Mouse (Mus musculus): ENCODE measurements at regions not wholly inside any gene's neighbourhood (a gene's known extent, or its start where the extent isn't known, plus 50 kb on each side); places are given as distances from the start of the nearest gene placed in this dataset.
A peak's percentile ranks its signal among the peaks of the same experiment; 100 is the strongest.

DNA sequence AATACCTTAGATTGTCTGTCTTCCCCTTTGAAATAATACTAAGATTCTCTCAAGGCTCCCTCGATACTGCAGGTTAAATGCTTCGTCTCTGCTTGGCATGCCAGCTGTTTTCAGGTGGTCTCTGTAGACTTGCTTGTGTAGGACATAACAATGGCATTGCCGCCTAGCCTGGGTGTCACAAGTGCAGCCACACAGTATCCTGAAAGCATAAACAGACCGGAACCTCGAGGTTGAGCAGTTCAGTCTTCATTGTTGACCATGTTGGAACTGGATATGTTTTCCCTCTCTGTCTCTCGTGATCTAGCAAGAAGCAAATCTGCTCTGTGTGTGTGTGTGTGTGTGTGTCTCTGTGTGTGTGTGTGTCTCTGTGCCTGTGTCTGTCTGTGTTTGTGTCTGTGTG, 675.4 kb upstream of the Tmem132c start:
- DNase-seq (ENCODE audit: extremely low spot score), result no peak

DNA sequence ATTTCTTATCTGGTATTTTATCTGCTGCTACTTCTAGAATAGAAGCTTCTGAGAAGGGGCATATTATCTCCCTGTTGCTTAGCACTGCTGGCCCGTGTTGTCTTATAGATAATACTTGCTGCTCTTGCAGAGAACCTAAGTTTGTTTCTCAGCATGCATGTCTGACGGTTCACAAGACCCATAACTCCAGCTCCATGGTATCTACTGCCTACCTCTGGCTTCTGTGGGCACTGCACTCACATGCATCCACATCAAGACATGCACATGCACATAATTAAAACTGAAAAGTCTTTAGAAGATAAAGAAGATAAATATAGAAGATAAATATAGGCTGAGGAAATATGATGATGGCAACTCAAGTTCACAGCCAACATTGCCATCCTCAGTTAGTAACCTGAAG, 667.8 kb upstream of the Tmem132c start:
- DNase-seq (ENCODE audit: extremely low spot score), result no peak

DNA sequence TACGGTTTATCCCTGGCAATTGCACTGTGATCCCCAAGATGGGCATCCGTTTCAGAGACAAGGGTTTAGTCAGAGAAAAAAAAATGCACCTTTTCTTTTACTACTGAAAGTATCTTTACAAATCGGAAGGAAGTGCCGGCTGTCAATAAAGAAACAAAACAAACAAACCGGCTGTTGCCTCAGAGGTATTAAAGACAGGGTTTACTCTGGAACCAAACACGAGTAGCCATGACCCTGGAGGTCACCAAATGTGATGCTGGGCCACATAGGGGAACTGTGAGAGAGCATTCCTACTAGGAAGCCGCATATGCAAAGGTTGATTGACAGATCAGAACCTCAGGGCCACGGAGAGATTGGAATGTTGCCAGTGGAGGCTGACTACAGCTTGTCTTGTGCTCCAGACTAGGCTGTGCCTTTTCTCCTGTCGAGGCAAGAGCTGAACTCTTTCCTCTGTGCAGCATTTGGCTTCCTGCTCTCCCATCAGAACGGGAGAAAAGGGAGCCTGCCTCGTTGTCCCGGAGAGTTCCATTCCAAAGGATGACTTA, 643.8 kb upstream of the Tmem132c start:
- DNase-seq (ENCODE audit: extremely low spot score), result peak; percentile 2

DNA sequence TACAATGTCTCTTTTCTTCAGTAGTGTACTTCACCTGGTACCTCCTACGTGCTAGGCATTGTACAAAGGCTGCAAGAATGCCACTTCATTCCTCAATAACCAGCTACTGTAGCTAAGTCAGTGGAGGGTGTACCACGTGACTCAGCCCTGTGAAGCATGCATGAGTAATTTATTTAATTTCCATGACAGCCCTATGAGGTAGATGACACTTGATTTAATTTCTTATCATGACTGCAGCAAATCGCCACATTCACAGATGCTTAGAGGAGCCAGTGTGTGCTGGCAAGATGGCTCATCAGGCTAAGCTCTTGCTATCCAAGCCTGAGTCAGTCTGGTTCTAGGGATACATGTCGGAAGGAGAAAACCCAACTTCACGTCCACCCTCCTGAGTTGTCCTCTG, 642.0 kb upstream of the Tmem132c start:
- DNase-seq (ENCODE audit: extremely low spot score), result no peak

DNA sequence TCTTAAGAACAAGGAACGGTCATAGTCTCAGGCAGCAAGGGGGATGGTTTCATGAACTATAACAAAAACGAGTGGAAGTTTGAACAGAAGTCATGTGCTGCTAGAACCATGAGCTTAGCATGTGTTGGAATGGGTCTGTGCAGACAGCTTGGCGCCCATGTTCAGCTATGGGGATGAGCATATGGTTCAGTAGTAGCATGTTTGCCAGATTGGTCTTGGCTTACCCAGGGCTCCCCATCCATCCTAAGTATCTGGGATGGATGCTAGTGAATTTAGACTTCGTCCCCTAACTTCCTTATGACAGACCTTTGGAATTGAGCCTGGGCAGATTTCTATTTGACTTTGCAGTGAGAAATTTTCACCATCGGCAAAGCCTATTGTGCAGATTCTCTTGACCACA, 634.9 kb upstream of the Tmem132c start:
- DNase-seq (ENCODE audit: extremely low spot score), result no peak

DNA sequence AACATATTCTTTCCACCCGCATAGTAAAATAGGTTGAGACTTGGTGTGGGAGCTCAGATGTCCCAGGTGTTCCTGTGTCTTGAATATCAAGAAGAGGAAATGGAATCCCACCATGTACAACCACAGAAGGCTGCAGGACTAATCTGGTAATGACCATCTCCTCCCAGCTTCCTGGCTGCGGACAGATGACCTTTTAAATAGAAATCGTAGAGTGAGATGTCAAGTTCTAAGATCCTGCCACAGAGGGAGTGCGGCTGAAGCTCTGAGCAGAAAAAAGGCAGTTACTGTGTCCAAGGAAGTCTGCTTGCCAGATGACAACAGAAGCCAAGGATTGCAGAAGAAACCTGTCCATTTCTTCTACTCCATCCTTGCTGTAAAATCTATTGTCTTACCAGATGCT, 629.0 kb upstream of the Tmem132c start:
- no peak for DNase-seq (ENCODE audit: extremely low spot score)

DNA sequence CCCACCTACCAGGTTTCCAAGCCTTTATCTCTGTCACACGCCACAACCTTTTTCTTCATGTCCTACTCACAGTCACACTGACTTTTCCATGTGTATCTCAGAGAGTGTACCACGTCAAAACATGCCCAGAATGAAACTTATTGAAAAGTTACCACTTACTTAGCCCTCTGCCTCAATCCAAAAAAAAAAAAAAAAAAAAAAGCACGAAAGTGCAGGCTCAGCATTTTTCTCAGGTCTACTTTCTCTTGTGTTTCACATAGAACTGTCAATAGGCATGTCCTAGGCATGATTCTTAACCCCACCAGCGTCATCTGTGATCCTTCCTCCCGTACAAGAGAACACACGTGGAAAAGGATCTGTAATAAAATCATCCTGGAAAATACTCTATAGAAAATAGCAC, 619.1 kb upstream of the Tmem132c start:
- no peak for DNase-seq (ENCODE audit: extremely low spot score)

DNA sequence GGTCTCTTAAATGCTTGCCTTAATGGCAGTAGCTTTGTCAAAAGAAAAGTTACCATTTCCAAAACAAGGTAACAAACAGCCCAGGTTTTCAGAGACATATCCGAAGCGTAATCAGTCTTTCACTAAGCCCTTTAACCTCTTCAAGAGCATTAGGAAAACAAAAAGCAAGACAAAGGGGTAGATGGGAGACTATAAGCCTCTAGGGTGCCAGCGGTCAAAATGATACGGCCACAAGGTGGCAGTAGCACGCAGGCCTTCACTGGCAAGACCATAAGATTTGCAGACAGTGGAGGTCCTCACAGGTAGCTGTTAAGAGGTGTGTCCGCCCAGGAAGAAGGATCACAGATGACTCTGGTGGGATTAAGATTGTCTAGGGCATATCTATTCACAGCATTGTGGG, 618.4 kb upstream of the Tmem132c start:
- peak; percentile 51 for DNase-seq (ENCODE audit: extremely low spot score)

DNA sequence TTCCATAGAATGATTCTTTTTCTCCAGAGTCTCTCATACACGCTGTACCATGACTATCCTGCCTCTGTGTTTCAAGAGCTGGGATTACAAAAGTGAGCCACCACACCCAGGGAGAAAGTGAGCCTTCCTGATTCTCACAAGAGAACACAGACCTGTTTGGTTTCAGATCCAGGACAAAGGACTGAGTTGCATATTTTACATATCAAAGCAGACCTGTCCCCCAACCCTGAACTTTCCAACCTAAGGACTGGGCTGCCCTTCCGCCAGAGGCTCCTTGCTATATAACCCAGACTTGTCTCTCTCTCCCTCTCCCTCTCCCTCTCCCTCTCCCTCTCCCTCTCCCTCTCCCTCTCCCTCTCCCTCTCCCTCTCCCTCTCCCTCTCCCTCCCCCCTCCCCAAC, 611.8 kb upstream of the Tmem132c start:
- no peak for DNase-seq (ENCODE audit: extremely low spot score)

DNA sequence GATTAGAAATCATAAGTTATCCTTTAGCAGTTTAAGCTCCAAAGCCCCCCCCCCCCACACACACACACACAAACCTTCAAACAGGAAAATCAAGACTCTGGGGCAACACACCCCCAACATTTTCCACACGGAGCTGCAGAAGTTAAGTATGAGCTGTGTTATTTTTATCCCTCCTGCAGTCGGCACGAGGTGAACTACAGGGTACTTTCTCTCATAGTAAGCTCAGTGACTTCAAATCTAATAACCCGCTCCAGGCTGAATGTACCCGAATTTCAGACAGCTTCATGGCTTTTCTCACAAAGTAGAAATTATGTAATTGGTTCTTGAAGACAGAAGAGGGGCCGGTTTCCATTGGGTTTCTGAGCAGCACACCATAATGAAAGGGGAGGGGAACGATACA, 591.2 kb upstream of the Tmem132c start:
- DNase-seq (ENCODE audit: extremely low spot score), result no peak

DNA sequence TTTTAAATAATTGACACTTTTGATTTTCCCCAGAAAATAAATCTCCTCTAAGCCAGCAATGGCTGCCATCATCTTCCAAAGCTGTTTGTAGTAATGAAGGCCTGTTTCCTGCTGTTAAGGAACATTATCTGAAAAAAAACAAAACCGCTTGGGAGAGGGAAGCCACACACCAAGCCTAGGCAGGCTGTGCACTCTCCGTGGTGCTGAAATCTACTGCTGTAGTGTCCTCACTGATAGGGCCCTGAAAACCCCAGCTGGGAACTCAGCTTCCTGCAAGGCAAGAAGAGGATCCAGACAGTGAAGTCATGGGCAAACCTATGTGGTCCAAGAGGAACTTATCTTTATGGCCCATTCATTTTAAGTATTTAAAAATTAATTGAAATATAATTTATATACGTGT, 590.2 kb upstream of the Tmem132c start:
- peak; percentile 58 for DNase-seq (ENCODE audit: extremely low spot score)

DNA sequence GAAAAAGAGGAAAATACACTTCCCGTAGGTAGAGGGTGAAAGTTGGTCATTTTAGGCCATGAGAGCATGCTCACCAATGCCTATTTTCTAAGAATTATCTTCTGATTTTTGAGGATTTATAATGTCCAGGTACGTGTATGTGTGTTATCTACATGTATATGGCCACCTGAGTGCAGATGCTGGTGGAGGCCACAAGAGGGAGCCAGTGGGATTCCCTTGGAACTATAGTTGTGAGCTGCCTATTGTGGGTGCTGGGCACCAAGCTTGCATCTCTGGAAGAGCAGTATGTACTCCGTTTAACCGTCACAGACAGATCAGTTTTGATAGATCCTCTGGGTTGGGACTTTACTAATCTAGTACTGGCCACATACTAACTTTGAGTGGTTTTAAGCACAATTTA, 579.0 kb upstream of the Tmem132c start:
- DNase-seq (ENCODE audit: extremely low spot score), result no peak

DNA sequence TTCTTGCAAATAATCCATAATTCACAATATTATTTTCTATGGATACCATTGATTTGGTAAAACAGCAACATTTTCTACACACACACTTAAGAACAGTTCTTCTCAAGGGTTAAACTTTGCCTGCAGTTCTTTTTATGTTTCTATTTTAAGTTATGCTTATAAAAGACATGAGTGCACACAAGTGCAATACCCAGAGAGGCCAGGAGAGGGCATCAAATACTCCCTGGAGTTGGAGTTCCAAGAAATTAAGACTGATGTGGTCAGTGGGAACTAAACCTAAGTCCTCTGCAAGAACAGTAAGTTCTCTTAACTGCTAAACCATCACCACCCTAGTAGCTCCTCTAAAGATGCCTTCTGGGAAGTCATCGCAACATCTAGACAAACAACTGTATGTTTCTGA, 570.5 kb upstream of the Tmem132c start:
- DNase-seq (ENCODE audit: extremely low spot score), result peak; percentile 51

DNA sequence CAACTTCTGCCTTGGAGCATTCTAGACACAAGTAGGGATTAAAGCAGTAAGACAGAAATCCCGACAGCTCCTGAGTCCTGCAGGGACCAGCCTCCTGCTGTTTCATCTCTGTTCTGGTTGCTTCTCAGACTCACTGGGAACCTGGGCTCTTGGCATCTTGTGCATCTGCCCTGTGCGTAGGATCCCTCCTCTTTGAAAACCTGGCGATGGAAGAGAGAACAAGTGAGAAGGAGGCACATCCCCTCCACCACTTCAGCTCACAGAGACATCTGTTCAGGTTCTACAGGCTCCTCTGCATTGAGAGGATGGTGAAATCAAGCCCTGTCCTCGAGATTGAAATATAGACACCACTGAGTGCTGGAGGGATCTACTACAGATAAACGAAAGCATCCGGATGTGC, 561.3 kb upstream of the Tmem132c start:
- no peak for DNase-seq (ENCODE audit: extremely low spot score)

DNA sequence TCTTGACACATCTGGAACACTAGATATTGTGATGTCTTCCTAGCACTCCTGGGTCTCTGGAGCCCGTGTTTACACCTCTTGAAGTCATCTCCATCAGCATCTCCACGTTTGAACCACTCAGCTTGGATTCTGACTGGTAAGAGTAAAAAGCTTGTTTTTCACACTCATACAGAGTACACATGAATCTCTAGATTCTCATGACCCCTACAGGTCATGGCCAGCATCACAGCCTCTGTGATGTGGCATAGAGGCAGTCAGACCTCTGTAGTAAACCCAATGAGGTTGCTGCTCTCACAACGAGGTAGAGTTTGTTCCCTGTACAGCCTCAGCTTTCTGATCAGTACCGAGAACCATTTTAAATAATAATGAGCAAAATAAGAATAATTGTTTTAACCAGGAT, 542.3 kb upstream of the Tmem132c start:
- DNase-seq (ENCODE audit: extremely low spot score), result no peak

DNA sequence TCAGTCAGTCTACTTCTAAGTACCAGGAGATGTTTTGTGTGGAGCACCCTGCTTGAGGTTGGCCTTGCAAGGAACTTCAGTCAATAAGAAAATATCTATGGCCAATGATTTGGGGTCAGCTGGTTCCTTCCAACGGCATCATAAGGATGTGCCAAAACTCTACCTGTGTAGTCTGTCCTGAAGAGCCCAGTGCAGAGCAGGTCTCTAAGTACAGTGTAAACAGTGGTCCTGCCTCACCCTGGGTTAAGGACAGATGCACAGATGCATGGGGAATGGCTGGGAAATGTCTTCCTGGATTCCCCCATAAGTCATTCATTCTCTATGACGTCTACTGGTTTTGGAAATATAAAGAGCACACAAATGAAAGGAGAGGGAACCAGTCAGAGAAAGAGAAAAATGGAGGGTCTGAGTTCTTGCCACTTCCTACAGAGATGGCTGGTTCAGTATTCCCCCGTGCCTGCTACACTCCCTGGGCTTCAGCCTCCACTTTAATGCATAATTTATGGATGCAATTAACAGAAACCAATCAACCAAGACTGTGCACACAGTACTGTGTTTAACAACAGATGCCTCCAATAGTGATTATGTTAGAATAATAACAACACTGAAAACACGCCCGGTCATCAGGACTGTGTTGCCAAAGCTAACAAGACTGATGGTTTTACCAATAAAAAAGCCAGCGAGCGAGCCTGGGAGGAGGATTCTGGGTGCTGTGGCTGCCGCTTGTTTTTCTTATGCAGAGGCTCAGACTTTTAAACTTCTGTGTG, 537.9 kb upstream of the Tmem132c start:
- no peak for DNase-seq (ENCODE audit: extremely low spot score)

DNA sequence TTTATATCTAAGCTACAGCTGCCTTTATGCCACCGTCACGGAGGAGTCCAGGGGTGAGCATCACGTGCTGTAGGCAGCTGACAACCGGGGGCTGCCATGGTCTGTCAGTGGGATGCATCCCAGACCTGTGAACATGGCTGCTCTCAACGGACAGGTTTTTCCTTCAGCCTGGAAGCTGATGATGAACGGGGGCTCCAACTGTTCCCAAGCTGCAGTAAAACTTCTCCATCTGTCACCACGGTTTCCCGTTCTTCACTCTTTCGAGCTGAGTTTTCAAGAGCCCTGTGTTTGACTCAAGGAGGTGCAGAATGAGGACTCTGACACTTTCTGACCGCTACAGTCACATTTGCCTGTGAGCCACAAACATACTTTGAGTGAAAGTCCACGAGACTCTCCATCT, 535.7 kb upstream of the Tmem132c start:
- no peak for DNase-seq (ENCODE audit: extremely low spot score)

DNA sequence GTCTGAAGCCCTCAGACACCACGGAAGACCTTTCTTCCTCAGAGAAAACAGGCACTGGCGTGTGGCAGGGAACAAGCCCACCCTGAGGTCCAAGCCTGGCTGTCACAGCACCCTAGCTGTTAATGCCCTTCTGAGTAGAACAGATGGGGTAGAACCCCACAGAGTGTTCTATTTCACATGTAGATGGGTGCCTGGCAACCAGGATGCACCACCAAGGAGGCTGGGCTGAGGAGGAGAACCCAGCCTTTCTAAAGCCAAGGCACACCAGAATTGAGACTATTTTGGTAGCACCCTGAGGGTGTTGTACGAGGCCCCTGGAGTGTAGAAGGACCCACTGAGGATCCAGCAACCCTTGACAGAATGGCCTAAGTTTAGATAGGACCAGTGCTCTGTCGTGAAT, 534.9 kb upstream of the Tmem132c start:
- no peak for DNase-seq (ENCODE audit: extremely low spot score)

DNA sequence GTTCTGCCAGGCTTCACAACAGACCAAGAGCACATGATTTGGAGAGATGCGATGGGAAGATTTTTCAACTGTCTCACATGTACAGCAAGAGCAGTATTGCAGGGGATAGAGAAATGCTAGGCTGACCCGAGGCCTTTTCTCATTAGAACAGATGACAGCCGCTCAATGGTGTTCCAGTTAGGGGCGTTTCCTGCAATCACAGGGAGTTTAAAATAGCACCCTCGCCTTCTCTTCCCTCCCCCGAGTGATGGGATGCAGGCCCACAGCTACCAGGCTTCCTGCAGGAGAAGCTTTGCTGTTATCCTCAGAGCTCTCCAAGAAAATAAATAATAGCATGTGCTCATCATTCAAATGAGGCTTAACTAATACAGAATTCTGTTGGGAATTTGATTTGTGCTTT, 526.9 kb upstream of the Tmem132c start:
- no peak for DNase-seq (ENCODE audit: extremely low spot score)

DNA sequence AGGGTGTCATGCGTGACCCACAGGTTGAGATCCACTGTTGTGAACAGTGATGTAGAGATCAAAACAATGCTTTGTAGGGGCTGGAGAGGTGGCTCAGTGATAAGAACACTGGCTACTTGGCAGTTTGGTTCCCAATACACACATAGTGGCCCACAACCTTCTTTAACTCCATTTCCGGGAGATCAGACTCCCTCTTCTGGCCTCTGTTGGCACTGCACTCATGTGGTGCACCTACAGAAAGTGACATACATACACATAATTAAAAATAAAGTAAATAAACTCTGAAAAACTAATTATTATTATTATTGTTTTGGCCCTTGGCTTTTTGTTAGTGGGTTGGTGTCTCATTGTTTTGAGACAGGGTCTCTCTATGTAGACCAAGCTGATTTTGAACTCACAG, 523.2 kb upstream of the Tmem132c start:
- no peak for DNase-seq (ENCODE audit: extremely low spot score)

DNA sequence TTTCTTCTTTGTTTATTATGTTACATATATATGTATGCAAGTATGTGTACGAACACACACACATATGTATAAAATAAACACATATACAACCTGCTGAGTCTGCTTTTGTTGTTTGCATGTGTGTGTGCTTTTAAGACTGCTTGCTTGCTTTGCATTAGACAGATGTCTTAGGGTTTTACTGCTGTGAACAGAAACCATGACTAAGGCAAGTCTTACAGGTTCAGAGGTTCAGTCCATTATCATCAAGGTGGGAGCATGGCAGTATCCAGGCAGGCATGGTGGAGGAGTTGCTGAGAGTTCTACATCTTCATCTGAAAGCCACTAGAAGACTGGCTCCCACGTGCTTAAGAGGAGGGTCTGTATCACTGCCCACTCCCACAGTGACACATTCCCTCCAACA, 520.3 kb upstream of the Tmem132c start:
- DNase-seq (ENCODE audit: extremely low spot score), result no peak

DNA sequence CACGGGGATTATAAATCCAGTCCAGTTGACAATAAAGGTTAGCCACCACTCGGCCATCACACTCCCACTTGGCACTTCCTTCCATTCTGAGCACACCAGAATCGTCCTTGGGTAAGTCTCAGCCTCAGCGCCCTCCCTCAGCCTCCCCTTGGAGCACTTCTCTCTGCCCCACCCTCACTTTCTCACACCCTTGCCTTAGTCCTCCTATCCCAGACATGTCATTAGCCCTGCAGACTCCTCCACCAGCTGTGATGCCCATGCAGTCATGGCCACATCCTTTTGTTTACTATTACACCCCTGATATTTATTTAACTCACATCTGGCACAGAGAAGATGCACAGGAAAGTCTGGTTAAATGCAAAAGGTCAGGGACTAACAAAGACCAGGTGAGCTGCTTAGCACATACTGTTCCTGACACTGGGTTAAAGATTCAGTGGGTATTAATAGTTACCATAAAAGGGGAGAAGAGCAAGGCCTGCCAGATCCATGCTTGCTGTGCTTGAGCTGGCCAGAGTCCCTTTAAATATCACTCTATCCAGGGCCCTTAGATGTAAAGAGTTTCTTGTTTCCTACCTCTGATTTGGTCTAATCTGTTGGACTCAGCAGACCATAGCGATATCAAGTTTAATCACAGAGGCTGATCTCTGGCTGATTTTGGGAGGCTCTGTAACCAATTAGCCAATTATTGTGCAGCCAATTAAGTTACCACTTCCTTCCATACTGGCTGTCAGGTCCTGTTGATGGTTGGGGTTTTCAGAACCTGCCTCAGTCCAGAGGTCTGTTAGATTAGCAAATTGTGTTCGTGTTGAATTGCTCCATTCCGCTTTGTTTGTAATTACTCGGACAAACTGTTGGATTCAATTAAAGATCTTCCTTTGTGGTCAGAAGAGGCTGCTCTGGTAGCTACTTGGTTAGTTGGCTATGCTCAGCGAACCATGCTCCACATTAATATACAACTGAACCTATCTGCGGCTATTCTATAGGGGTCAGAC, 518.0 kb upstream of the Tmem132c start:
- DNase-seq (ENCODE audit: extremely low spot score), result no peak

DNA sequence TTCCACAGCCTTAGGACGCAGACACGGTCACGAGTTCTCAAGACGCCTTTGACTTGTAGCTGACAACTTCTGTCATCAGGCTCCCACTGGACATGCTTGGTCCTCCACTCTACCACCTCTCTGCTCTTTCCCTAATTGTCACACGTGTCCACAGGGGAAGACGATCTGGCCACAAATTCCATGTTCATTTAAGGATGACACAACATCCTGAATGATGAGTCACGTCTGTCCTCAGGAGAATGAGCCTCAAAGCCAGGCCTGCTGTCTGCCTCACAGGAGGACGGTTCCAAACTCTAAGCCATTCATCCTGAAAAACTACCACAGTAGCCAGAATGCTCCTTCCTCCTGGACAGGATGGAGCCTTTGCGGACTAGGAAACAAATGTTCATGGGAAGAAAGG, 517.3 kb upstream of the Tmem132c start:
- no peak for DNase-seq (ENCODE audit: extremely low spot score)

Data from embryo, embryonic 9.5 days (tissue).